Mouse (Mus musculus) activated CD4-positive, CD25-positive, alpha-beta regulatory T cell (primary cell): ENCODE data around the gene Rufy3. TPM values are rescaled to one million over a fixed set of nuclear protein-coding genes. Genes with fewer than 3 reads are reported as not detected.

Experiments
- polyA plus RNA-seq, 2 experiments: library from polyadenylated mRNA; unstranded; fragments of 100-300 nt; shearing (Covaris generic); gene quantifications; one replicate each; pipeline ENCODE4 v1.2.1; 2017

The Rufy3 gene
- 1 to 10 TPM; 5.7 to 6.7 TPM for polyA plus RNA-seq

GRCm38 (mm10) chr5:88564501-88565147 is at the start of gene Rufy3:
Rufy3 (plus strand) TSS chr5:88565040.

GRCm38 (mm10) chr5:88527657-88528056 is 37.2 kb upstream of the Rufy3 start, which contains the start of gene Jchain:
Jchain (minus strand) TSS chr5:88527891.

GRCm38 (mm10) chr5:88554086-88554886 is 10.6 kb upstream of the Rufy3 start, which contains the start of gene Utp3:
Utp3 (plus strand) TSS chr5:88554462.

GRCm38 (mm10) chr5:88675443-88676387 is 110.9 kb downstream of the Rufy3 start, which contains the start of gene Grsf1:
Grsf1 (minus strand) TSS chr5:88676171.

Other genes with a start within 250 kb of the Rufy3 start
- gene Prol1, start 247.7 kb upstream of the Rufy3 start, polyA plus RNA-seq = under 1 TPM in 1 of 2 experiments, not detected in 1; 0.20 TPM
- not detected for gene Amtn, start 188.9 kb upstream of the Rufy3 start, polyA plus RNA-seq
- gene Ambn, start 109.0 kb upstream of the Rufy3 start, polyA plus RNA-seq = not detected
- gene Enam, start 77.1 kb upstream of the Rufy3 start, polyA plus RNA-seq = not detected
- gene Jchain, start 37.1 kb upstream of the Rufy3 start, polyA plus RNA-seq = 10 to 100 TPM; 13.6 to 21.0 TPM
- gene Utp3, start 10.6 kb upstream of the Rufy3 start, polyA plus RNA-seq = 10 to 100 TPM; 89.3 to 93.7 TPM
- gene Grsf1, start 111.1 kb downstream of the Rufy3 start, polyA plus RNA-seq = 10 to 100 TPM; 53.0 to 59.4 TPM
- gene Mob1b, start 155.8 kb downstream of the Rufy3 start, polyA plus RNA-seq = 10 to 100 TPM; 10.0 to 10.7 TPM
- gene Dck, start 200.0 kb downstream of the Rufy3 start, polyA plus RNA-seq = 100 to 1,000 TPM in 1 of 2 experiments, 10 to 100 TPM in 1; 56.1 to 110 TPM